Mouse (Mus musculus): ENCODE measurements around the gene Slain1. TPM values are rescaled to one million over a fixed set of nuclear protein-coding genes. Genes with fewer than 3 reads are reported as not detected.

Slain1 gene
- polyA plus RNA-seq, 1 experiment from 2014 or later = 2.7 TPM

Small RNA genes lying within 50 kb of the gene (microRNA-seq; reads per million reads assigned to microRNA genes)
- not detected for gene Gm22877 (ENCODE audit: borderline number of aligned reads)

Other genes with a start within 250 kb of the Slain1 start
- gene Scel, start 136.9 kb upstream of the Slain1 start, polyA plus RNA-seq (2014; fragmentation: Nextera tagmentation; extraction: Ambion mirVana) = 6.6 and 7.0 TPM in 2 replicates
- gene Ednrb, start 194.2 kb downstream of the Slain1 start, polyA plus RNA-seq (2014; fragmentation: Nextera tagmentation; extraction: Ambion mirVana) = 51.4 and 56.7 TPM in 2 replicates